Mouse (Mus musculus) E14TG2a.4 (cell line): Measurements from ENCODE around the gene Epb41l4b.

Source experiments
- CTCF ChIP-seq: conservative IDR thresholded peaks from 2 replicates; pipeline ENCODE4 v1.5.1; 2014; ENCODE audit warnings: low read length
- NANOG ChIP-seq: IDR thresholded peaks from 2 replicates; pipeline ENCODE4 v1.6.1; 2014; ENCODE audit warnings: borderline replicate concordance, low read length, mixed read lengths

GRCm38 (mm10) chr4:57129718-57130515 lies 13.3 kb downstream of the Epb41l4b start:
- TF ChIP-seq CTCF (no peak), NANOG (no peak)
